Comparison of ENCODE assay signal across 24 mouse cellular contexts in genomic region chr12:118923874-118924273, GRCm38 (mm10). TPM values are rescaled to one million over a fixed set of nuclear protein-coding genes. Genes with fewer than 3 reads are reported as not detected.
DNase-seq lines count a peak whose midpoint lies in the region; ATAC-seq and TF ChIP-seq lines count a peak whose summit lies in the region.
"Not testable (repeated sequence)": the region's sequence is repeated elsewhere in the genome, so short reads cannot be mapped to it uniquely, and the experiment has no call there.
"Had no signal": no experiment of that assay in that cellular context is flagged by ENCODE, and none has a peak within 500 bp of the region (broad histone marks: within the 10 kb centered on the region; RNA-seq: fewer than 3 reads in every experiment).

No protein-coding gene starts in this region.

- not testable (repeated sequence) for H3K4me3 ChIP-seq in forebrain, postnatal 0 days (ENCODE audit: low read depth, low read length); layer of hippocampus, adult 2 months; midbrain, postnatal 0 days (ENCODE audit: low read depth, low read length)

- not testable (repeated sequence) for H3K27me3 ChIP-seq in forebrain, postnatal 0 days (ENCODE audit: insufficient read depth, low read length); midbrain, postnatal 0 days (ENCODE audit: insufficient read depth, low read length)

- not testable (repeated sequence) for H3K9ac ChIP-seq in forebrain, postnatal 0 days; midbrain, postnatal 0 days (replicated peaks; ENCODE audit: low read length, poor library complexity, severe bottlenecking)

- not testable (repeated sequence) for H3K36me3 ChIP-seq in forebrain, postnatal 0 days (ENCODE audit: insufficient read depth); midbrain, postnatal 0 days (ENCODE audit: insufficient read depth, low read length)

- WGBS in forebrain, postnatal 0 days: 55% methylated on average over 1 of the region's 1 CpGs
- 63% methylated on average over 1 of the region's 1 CpGs for WGBS in midbrain, postnatal 0 days

- not testable (repeated sequence) for ATAC-seq in forebrain, postnatal 0 days; midbrain, postnatal 0 days (ENCODE audit: low FRiP score)

- H3K4me2 ChIP-seq in forebrain, postnatal 0 days (ENCODE audit: low read depth); midbrain, postnatal 0 days (ENCODE audit: low read depth, low read length, poor library complexity, severe bottlenecking): not testable (repeated sequence)

- peak; percentile 34 for DNase-seq in A20 (ENCODE audit: low read depth, low spot score)
- DNase-seq in ES-CJ7 (ENCODE audit: low read depth, low spot score): peak; percentile 39
- DNase-seq in ZHBTc4 (ENCODE audit: low read depth, low spot score): peak; percentile 10
- DNase-seq in forebrain, postnatal 0 days; layer of hippocampus, adult 2 months (ENCODE audit: low spot score in 2 of 2); midbrain, postnatal 0 days (ENCODE audit: low spot score): not testable (repeated sequence)

- peak; percentile 9; the same call in 1 of the 2 replicates for TF ChIP-seq CTCF in forebrain, postnatal 0 days (IDR thresholded peaks at IDR 0.05; ENCODE audit: low read depth)
- peak; percentile 46 for TF ChIP-seq CTCF in layer of hippocampus, adult 2 months (conservative IDR thresholded peaks at IDR 0.05)
- 0 out of 2 replicates have a peak, but pooled peaks have one; percentile 15 for TF ChIP-seq CTCF in midbrain, postnatal 0 days (IDR thresholded peaks at IDR 0.05)

- H3K4me1 ChIP-seq in forebrain, postnatal 0 days (ENCODE audit: insufficient read depth); midbrain, postnatal 0 days (ENCODE audit: insufficient read depth, low read length): not testable (repeated sequence)

- H3K9me3 ChIP-seq in forebrain, postnatal 0 days (ENCODE audit: low read length); midbrain, postnatal 0 days (ENCODE audit: low read length): not testable (repeated sequence)

- H3K27ac ChIP-seq in forebrain, postnatal 0 days (ENCODE audit: low read depth, low read length); layer of hippocampus, adult 2 months; midbrain, postnatal 0 days (ENCODE audit: low read depth, low read length): not testable (repeated sequence)

RNA-seq across cellular contexts. Expression of gene Abcb5, which starts 42.3 kb away (rescaled TPM):
- total RNA-seq in forebrain, postnatal 0 days (2014; rRNA removed): not detected in 2 replicates
- 0.04 TPM in 1 of 2 replicates, not detected in the other for polyA plus RNA-seq in forebrain, postnatal 0 days (2015; fragmentation: Nextera tagmentation; extraction: Ambion mirVana)
- not detected for total RNA-seq in layer of hippocampus, adult 2 months (2021)
- not detected in 2 replicates for total RNA-seq in midbrain, postnatal 0 days (2014; rRNA removed)
- not detected in 2 replicates for polyA plus RNA-seq in midbrain, postnatal 0 days (2015; fragmentation: Nextera tagmentation; extraction: Ambion mirVana)
- total RNA-seq: adrenal gland, adult 8-10 months; adrenal gland, postnatal 25 days; gastrocnemius, adult 8-10 months; gastrocnemius, postnatal 25 days; heart, adult 18-20 months; heart, postnatal 10 days; heart, postnatal 36 days had no signal
- polyA plus RNA-seq: activated CD4-positive, CD25-positive, alpha-beta regulatory T cell, adult 4 months; embryonic facial prominence, embryonic 12.5 days; forebrain, embryonic 11.5 days; forebrain, embryonic 14.5 days; heart, embryonic 12.5 days; heart, embryonic 15.5 days; hindbrain, embryonic 10.5 days; hindbrain, embryonic 13.5 days; hindbrain, embryonic 16.5 days; intestine, embryonic 15.5 days; Patski had no signal
